Mouse (Mus musculus): Measurements from ENCODE around the gene Cachd1.
A peak's percentile ranks its signal among the peaks of the same experiment; 100 is the strongest.

Cachd1 gene

GRCm38 (mm10) chr4:100922816-100923554, 146.5 kb downstream of the Cachd1 start:
- DNase-seq (ENCODE audit: low read depth, low spot score) = no peak

GRCm38 (mm10) chr4:100923598-100923997, 147.1 kb downstream of the Cachd1 start:
- DNase-seq (ENCODE audit: low read depth, low spot score) = no peak

- DNase-seq (ENCODE audit: low read depth, low spot score) = no peak
Measured at GRCm38 (mm10) chr4:100924276-100924675, 147.8 kb downstream of the Cachd1 start.

GRCm38 (mm10) chr4:100925153-100925552, 148.7 kb downstream of the Cachd1 start:
- no peak for DNase-seq (ENCODE audit: low read depth, low spot score)

DNA sequence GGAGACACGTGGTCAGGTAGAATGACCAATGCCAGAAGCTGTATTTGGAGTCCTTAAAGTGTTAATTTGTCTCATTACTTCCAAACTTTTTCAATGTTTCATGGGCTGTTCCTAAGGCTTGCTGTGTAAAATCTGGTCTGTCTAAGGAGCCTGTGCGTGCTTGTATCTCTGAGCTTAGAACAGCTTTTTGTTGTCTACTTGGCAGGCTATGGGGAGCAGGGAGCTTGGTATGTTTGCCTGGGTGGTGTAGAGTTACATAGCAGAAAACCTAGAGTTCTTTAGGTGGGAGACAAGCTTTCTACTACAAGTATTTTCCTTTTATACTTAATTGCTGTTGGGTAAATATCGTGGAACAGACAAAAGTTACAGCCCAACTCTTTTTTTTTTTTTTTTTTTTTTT, 150.1 kb downstream of the Cachd1 start:
- DNase-seq (ENCODE audit: low read depth, low spot score) = no peak

DNA sequence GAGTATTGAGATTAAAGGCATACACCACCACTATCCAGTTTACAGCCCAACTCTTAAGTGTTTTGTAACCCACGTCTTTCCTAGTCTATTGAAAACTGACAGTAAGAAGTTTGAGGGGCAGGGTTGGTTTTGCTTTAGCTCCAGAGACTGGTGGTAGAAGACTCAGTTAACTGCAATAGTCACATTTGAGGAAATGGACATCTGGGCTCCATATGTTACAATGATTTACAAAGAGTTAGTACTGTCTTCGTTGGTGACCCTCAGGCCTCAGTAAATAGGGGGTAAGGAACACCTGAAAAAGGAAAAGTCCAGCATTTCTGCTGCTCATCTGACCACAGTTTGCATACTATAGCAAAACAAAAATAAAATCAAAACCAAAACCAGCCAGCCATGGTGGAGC, 150.6 kb downstream of the Cachd1 start:
- DNase-seq (ENCODE audit: low read depth, low spot score) = no peak

GRCm38 (mm10) chr4:100943689-100944088, 167.2 kb downstream of the Cachd1 start:
- DNase-seq (ENCODE audit: low read depth, low spot score) = no peak

GRCm38 (mm10) chr4:100944276-100944675, 167.8 kb downstream of the Cachd1 start:
- no peak for DNase-seq (ENCODE audit: low read depth, low spot score)

DNA sequence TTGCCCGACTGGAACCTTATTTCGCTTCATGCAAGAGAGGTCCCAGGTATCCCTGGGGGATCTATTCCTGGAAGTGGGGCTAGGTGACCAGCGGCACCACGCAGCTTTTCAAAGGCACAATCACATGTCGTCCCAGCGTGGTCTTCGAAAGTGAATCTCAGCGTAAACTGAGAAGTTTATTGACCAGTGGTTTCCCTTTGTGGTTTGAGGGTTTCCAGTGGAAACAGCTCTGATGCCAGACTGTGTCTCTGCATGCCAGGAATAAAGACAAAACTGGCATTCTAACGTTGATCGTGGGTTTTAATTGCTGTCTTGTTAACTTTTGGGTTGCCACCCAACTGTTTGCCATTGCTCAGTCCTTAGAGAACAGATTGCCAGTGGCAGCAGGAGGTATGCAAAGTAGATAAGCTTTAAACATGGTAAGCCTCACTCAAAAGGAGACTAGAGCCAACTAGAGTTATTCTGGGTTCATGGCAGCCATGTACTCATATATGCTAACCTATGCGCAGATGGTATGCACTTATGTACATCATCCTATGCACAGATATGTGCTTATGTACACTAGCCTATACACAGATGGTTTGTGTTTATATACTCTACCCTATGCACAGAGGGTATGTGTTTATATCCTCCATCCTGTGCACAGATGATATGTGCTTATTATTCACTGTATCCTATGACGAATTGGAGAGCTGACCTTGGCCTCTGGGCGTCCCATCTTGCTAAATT, 168.9 kb downstream of the Cachd1 start:
- DNase-seq (ENCODE audit: low read depth, low spot score) = no peak

- no peak for DNase-seq (ENCODE audit: low read depth, low spot score)
Measured at GRCm38 (mm10) chr4:100948494-100949425, 172.3 kb downstream of the Cachd1 start.

GRCm38 (mm10) chr4:100950316-100950715, 173.8 kb downstream of the Cachd1 start:
- DNase-seq (ENCODE audit: low read depth, low spot score) = no peak

DNA sequence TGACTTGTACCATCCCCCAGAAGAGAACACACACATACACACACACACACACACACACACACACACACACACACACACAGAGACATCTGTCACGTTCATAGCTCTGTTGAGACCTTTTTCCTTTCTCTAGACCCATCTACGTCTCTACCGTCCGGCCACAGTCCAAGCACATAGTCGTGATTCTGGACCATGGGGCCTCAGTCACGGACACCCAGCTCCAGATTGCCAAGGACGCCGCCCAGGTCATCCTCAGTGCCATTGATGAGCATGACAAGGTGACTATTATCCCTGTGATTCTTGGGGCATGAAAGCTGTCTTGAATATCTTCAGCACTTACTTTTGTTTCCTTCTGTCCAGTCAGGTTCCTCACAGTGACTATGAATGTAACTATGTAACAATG, 175.4 kb downstream of the Cachd1 start:
- no peak for DNase-seq (ENCODE audit: low read depth, low spot score)

DNA sequence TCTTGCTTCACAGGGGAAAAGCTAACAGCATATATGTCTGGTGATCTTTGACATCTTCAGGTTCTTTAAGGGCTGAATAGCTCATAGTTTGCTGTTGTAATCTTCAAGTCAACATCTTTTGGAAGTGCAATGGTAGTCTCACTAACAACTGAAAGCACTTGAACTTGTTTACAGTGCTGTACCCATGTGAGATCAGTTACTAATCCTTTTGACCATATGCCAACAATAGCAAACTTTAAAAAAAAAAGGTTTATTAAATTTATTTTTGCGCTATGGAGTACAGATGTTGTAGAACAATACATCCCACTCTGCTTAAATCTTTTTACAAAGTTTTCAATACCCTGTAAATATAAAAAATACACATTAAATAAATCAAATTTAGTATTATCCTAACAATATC, 186.9 kb downstream of the Cachd1 start:
- DNase-seq (ENCODE audit: low read depth, low spot score) = no peak

DNA sequence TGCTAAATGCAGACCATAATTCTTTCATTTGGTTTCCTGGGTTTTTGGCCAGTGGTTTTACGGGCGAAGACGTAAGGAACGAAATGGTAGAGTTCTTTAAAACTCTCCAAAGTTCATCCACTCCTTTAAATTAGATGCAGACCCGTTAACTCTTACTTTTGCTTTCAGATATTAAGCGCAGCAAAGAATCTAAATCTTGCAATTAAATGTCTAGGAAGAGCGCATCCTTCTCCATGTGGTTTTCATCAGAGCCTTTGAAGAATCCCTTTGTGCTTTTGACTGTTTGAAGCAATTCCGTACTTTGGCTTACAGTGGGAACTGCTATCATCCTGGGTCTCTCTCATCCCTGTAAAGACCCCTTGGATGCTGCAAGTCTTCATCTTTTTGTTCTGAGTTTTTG, 187.3 kb downstream of the Cachd1 start:
- DNase-seq (ENCODE audit: low read depth, low spot score) = no peak

DNA sequence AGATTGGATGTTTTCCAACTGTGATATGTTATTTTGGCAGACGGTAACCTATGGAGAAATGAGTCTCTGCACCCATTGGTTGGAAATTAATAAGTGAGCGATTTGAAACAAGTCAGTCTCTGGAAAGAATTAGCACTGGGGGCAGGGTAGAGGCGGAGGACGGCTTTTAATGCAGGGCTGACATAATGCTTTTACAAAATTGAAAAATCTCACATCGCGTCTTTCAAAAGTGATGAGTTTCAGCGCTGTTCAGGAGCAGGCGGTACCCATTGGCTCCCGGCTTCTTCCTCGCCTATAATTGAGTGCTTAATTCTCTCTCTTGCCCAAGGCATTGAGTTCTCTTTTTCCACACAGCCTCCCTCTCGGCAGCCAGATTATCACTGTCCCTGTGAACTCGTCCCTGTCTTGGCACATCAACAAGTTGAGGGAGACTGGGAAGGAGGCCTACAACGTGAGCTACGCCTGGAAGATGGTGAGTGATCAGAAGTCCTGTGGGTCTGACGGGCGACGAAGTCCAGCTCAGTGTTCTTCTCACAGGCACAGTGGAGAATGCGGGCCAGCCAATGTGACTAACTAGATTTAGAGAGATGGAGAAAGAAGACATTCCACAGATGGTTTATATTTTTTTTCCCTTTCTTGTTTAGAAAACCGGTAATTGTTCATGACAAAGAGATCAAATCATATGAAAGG, 191.4 kb downstream of the Cachd1 start:
- no peak for DNase-seq (ENCODE audit: low read depth, low spot score)

GRCm38 (mm10) chr4:100973641-100974454, 197.4 kb downstream of the Cachd1 start:
- DNase-seq (ENCODE audit: low read depth, low spot score) = no peak

- DNase-seq (ENCODE audit: low read depth, low spot score) = no peak
Measured at GRCm38 (mm10) chr4:100974455-100975035, 198.1 kb downstream of the Cachd1 start.

- no peak for DNase-seq (ENCODE audit: low read depth, low spot score)
Measured at GRCm38 (mm10) chr4:100977522-100977921, 201.0 kb downstream of the Cachd1 start.

DNA sequence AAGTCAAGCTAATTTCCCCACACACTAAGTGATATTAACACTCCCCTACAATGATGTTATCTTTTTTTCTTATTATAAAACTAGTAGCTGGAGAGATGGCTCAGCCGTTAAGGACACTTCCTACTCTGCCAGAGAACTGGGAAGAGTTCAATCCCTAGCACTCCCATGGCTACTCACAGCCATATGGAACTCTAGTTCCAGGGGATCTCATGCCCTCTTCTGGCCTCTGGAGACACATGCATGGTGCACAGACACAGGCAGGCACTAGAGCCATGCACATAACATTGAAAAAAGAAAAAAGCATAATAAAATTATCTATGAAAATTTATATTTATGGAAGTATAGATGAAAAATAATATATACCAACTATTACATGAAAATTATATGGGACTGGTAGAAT, 210.7 kb downstream of the Cachd1 start:
- DNase-seq (ENCODE audit: low read depth, low spot score) = no peak

DNA sequence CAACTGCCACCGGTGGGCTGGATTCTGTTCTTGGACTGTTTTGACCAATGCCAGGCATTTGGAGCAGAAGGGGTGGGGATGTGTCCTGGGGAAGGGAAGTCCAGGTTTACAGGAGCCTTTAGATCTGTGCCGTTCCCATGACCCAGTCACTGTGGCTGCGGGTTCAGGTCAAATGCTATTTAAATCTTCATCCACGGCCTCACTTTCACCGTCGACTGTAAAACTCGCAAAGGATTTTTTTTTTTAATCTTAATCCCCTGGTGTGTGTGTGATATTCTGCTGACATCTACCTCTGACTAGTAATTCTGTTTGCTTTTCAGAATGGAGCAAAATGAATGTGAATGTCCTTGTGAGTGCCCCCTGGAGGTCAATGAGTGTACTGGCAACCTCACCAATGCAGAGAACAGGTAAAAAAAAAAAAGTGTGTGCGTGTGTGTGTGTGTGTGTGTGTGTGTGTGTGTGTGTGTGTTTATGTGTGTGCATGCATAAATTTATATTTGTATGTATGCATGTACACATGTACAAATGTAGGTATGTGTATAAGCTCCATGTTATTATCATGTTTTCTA, 211.8 kb downstream of the Cachd1 start:
- DNase-seq (ENCODE audit: low read depth, low spot score) = peak; percentile 55

Measured in c-Kit-negative CD71-positive TER-119-positive erythroid progenitor cells, embryonic 14.5 days (primary cell).